Mouse (Mus musculus) small intestine, adult 2 months (tissue): ENCODE results near the gene Lrrc4b.

Experiments
- CTCF ChIP-seq: fragments of 200-500 bp; IDR thresholded peaks from 2 replicates; pipeline ENCODE4 v1.5.1; 2012; ENCODE audit warnings: low read depth, mild to moderate bottlenecking, control low read depth, inconsistent platforms, low read length, moderate library complexity, mixed read lengths; ENCODE audit not compliant: insufficient replicate concordance, insufficient read length; ENCODE audit errors: extremely low read depth
- POLR2A ChIP-seq: fragments of 200-500 bp; IDR thresholded peaks from 2 replicates; pipeline ENCODE4 v1.6.1; 2012; ENCODE audit warnings: low read depth, mild to moderate bottlenecking, control low read depth, inconsistent platforms, low read length, moderate library complexity

DNA sequence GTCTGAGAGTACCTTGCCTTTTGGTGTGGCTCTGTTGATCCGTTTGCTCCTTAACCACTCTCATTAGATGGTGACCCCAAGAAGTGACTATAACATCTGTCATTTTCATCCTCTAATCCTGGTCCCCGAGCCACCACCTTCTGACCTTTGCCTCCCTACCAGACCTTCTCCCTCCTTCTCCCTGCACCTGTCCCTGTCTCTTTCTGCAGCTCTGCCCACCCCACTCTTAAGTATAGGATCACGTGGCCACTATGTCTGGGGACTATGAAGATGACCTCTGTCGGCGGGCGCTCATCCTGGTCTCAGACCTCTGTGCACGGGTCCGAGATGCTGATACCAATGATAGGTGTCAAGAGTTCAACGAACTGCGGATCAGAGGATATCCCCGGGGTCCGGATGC is 43.1 kb upstream of the Lrrc4b start, which contains the start of gene 1700008O03Rik:
- TF ChIP-seq POLR2A (no peak), CTCF (no peak)
